Mouse (Mus musculus) MN1 (cell line): ENCODE data around the gene Chst11.
"Not testable (repeated sequence)": the region's sequence is repeated elsewhere in the genome, so short reads cannot be mapped to it uniquely, and the experiment has no call there.

Experiments
- DNase-seq: peaks from one replicate; pipeline ENCODE4 v3.0.0-alpha.2; 2016; ENCODE audit warnings: low spot score

The Chst11 gene

GRCm38 (mm10) chr10:83107921-83108738 lies 122.8 kb downstream of the Chst11 start:
- DNase-seq, result no peak

DNA sequence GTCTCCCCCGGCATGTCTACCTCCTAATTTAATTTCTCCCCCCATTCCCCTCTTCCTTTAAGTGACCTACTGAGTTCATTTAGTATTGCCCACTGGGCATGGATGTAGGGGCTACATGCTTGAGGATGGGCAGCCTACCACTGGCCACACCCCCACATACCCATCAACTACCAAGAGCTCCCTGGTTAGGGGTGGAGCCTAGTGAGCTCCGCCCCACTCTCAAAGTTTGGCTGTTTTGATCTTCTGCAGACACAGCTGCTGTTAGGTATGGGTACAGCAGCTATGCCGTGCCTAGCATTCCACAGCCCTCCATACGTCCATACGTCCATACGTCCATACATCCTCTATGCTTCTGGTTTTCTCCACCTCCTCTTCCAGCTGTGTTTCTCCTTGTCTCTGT lies 123.6 kb downstream of the Chst11 start:
- DNase-seq, result no peak

GRCm38 (mm10) chr10:83111046-83111445 lies 125.7 kb downstream of the Chst11 start:
- DNase-seq, result no peak

GRCm38 (mm10) chr10:83112345-83112744 lies 127.0 kb downstream of the Chst11 start:
- no peak for DNase-seq

- DNase-seq, result no peak
These were observed 129.3 kb downstream of the Chst11 start for GRCm38 (mm10) chr10:83114564-83114963.

DNA sequence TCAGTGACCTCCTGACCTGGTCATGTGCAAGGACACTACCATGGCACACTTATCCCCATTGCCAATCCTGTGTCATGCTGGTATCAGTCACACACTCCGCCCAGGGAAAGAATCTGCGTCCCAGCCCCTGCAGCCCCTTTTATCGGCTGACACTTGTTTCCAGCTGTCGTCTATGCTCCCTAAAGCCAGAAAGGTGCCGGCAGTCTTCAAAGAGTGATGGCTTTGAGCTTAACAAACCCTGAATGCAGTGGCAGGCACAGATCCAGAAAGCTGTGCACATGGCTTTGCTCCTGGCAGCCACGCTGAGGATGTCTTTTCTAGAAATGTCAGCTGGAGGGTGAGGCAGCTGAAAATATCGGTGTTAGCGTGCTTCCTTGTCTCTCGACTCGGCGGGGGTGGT lies 131.6 kb downstream of the Chst11 start:
- peak; percentile 38 for DNase-seq

- no peak for DNase-seq
These were observed 132.6 kb downstream of the Chst11 start for GRCm38 (mm10) chr10:83117851-83118250.

DNA sequence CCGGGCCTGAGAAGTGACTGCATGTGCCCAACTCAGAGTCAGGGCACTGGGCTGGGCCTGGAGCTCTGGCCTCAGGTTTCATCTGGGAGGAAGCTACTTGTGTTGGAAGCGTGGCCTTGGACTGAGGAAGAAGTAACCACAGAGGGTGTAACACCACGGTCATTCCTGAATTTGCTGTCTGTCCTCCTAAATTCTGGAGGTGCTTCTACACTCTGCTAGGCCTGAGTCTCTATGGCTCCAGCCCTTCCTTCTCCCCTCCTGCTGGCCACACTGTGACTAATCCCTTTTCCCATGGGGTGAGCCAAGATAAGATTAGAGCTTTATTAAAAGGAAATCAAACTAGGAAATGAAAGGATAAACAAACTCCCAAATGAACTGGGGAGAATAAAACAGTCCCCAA lies 133.3 kb downstream of the Chst11 start:
- DNase-seq, result peak; percentile 55

DNA sequence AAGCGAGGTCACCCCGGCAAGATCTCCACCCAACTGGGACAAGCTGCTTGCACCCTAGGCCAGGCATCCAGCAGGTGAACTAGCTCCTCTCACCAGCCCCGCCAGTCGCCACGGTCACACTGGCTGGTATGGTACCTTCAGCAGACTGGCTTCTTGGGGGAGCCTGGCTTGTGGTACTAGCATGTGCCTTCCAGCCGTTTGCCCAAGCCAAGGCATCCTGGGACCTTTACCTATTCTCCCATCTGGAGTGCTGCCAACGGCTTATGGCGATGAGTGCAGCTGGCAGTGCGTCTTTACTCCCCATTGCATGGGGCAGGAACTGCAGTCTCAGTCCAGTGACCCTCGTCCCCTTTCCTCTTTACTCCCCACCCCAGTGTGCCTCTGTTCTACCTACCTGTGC lies 133.7 kb downstream of the Chst11 start:
- DNase-seq, result peak; percentile 52

DNA sequence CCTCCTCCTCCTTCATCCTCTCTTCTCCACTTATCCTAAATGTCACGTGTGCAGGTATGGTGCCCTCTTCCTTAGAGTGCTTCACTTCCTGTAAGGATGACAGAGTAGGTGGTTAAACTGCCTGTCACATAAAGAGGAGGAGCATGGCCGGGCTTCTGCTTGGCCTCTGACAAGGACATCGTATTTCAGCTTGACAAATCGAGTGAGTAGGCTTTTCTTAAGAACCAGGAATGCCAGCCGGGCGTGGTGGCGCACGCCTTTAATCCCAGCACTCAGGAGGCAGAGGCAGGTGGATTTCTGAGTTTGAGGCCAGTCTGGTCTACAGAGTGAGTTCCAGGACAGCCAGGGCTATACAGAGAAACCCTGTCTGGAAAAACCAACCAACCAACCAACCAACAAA lies 134.2 kb downstream of the Chst11 start:
- DNase-seq, result not testable (repeated sequence)

- DNase-seq, result no peak
These were observed 134.6 kb downstream of the Chst11 start for GRCm38 (mm10) chr10:83119909-83120308.

- no peak for DNase-seq
These were observed 135.6 kb downstream of the Chst11 start for GRCm38 (mm10) chr10:83120938-83121337.

DNA sequence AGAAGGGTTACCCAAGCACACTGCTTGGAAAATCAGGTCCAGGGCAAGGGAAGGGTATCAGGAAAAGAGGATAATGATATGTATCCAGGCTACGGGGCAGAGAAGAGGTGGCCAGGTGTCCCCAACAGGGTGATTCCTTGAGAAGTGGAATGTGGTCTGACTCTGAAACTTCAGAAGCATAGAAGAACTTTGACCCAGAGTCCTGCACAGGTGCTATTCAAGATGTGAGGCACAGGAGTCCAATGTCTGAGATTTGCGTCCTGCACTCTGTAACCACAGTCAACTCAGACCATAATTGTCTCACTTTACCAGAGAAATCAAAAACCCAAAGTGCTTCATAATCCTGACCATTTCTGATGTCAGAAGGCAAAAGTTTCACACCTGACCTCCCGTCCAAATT lies 139.3 kb downstream of the Chst11 start:
- no peak for DNase-seq

- no peak for DNase-seq
These were observed 141.1 kb downstream of the Chst11 start for GRCm38 (mm10) chr10:83126447-83126846.

GRCm38 (mm10) chr10:83128435-83128834 lies 143.1 kb downstream of the Chst11 start:
- peak; percentile 70 for DNase-seq

- DNase-seq, result no peak
These were observed 144.4 kb downstream of the Chst11 start for GRCm38 (mm10) chr10:83129624-83130218.

GRCm38 (mm10) chr10:83130611-83131010 lies 145.3 kb downstream of the Chst11 start:
- DNase-seq, result no peak

- no peak for DNase-seq
These were observed 146.6 kb downstream of the Chst11 start for GRCm38 (mm10) chr10:83131884-83132283.

DNA sequence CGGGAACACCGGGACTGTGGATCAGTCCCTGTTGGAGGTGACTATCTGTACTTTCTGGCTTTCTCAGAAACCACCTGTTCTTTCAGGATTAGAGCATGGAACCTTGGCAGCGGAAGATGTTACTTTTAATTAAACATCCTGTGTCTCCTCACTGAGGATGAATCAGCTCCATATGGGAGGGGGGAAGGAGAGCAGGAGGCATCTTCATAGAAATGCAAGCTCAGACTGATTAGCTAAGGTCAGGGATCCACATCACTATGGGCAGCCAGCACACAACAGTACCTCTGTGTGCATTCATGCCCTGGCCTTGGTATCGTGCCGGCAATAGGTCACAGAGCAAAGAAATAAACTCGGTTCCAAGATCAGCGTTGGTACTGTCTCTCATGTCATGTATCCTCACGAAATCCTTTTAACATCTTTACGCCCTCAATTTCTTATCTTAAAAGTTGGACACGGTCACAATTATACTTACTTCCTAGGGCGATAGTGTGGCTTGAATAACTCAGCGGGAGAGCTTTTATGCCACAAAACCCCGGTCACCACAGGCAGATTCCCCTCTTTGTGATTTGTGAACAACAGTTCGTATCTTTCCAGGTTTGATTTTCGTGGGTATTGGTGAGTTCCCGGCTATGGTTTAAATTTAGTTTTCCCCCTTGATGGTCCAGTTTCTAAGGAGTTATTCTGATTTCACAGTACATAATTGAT lies 148.7 kb downstream of the Chst11 start:
- DNase-seq, result peak; percentile 59

- DNase-seq, result no peak
These were observed 149.6 kb downstream of the Chst11 start for GRCm38 (mm10) chr10:83134896-83135295.

GRCm38 (mm10) chr10:83135963-83136362 lies 150.7 kb downstream of the Chst11 start:
- no peak for DNase-seq

DNA sequence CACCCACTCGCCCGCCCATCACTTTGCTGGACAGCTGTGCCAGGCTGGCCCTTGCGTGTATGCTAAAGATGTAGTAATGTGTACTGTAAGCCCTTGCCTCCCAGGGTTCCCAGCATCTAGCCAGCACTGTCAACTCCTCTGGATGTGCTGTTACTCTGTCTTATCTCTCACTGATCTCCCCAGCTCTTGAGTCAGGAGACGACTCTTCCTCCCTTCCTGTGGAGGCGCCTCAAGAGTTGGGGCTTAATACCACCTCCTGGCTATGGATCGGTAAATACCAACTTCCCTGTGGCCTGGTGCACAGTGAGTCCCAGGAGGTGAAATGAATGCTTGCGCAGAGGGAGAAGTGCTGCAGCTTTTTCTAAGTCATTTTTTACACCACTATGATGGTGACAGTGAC lies 151.8 kb downstream of the Chst11 start:
- DNase-seq, result no peak

DNA sequence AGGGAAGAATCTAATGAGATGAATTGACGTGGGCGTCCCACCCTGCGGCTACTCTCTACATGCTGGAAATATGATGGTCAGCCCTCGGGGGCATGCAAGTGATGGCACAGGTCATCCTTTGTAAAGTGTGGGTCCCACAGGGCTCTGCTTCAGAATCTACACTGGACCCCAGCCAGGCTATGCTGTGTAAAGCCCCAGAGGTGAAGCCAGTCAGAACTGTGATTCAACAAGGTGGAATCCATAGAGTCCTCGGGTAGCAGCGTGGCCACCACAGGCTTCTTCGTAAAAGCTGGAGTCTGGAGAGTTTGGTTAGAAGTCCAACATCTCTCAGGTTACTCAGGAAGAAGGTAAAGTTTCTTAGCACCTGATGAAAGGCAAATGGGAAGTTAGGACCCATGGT lies 154.0 kb downstream of the Chst11 start:
- DNase-seq, result no peak
